Mouse (Mus musculus): ENCODE measurements around the gene Ccdc105. TPM values are rescaled to one million over a fixed set of nuclear protein-coding genes. Genes with fewer than 3 reads are reported as not detected.

Gene Ccdc105
- polyA plus RNA-seq, 1 experiment from 2014 or later: not detected

DNA sequence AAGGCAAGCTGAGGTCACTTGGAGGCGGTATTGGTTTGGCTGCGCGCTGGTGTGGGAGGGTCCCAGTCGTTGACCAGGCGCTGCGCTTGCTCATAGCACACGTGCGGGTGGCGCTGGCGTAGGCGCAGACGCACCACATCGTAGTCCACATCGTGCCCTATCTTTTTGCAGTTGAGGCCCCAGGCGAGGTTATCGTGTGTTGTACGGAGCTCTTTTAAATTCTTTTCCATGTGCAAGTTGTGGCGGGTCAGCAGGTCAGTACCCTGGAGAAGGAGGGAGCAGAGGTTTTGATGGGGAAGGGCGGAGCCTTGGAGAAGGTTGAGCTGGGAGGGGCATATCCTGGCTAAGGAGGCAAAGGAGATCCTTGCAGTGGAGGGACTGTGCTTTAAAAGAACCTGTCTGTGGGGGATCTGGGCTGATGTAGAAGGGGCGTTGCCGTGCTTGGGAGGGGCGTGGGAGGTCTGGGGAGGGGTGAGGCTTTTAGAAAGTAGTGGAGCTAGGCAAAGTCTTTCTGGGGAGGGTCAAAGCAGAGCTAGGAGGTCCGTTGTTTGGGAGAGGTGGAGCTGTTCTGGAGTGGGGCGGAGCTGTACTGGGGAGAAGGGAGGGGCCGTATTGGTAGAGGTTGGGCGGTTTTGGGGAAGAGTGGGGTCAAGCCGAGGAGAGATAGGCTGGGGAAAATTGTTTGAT, 5.7 kb downstream of the Ccdc105 start:
- Histone ChIP-seq H3K4me1 (0 out of 2 replicates have a peak, but pooled peaks cover 4% of the 10 kb centered on the region), H3K4me3 (no peak overlapping the region; the same call in 1 of the 2 replicates), H3K9me3 (replicated peaks) (no peaks in the 10 kb centered on the region), H3K9ac (no peak overlapping the region), H3K27me3 (replicated peaks) (peaks cover 24% of the 10 kb centered on the region), H3K27ac (no peak overlapping the region), H3K36me3 (no peaks in the 10 kb centered on the region), H3K4me2 (peak overlapping the region; percentile 50)
- ATAC-seq: no peak
- 4% methylated on average over 27 of the region's 27 CpGs for WGBS (ENCODE audit: insufficient replicate concordance)

DNA sequence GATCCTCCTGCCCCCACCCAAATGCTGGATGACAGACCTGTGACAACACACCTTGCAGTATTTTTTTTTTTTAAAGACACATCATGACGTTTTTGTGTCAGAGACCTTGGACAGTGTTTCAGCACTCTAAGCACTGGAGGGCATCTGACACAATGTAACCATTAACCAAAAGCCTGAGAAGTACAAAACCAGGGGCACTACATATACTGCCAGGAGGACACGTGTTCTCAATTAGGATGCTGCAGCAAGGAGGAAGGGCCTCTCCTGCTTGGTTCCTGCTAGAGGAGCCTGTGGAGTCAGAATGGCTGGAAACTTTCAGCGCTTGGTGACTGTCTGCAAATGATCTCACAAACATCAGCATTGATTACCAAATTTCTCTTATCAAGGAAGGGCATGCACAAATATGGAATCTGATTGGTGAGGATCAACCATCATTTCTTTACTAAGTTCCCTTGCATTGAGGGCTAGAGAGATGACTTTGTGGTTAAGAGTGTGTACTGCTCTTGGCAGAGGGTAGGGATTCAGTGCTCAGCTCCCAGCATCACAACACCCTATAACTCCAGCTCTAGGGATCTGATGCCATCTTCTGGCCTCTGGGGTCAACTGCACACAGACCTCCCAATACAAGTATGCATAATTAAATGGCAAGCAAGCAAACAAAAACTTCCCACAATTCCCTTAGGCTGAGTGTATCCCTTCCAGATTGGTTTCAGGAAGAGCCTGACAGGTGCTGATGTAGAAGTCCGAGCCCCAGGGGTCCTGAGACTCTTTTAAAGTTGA, 7.2 kb downstream of the Ccdc105 start:
- H3K9me3 ChIP-seq (replicated peaks): no peaks in the 10 kb centered on the region
- no peak overlapping the region for H3K4me3 ChIP-seq
- no peak overlapping the region for H3K27ac ChIP-seq
- H3K4me2 ChIP-seq: no peak overlapping the region
- no peak for ATAC-seq
- peaks cover 16% of the 10 kb centered on the region; the same call in 1 of the 2 replicates for H3K27me3 ChIP-seq (replicated peaks)
- 0 out of 2 replicates have a peak, but pooled peaks cover 4% of the 10 kb centered on the region for H3K4me1 ChIP-seq
- no peaks in the 10 kb centered on the region for H3K36me3 ChIP-seq
- 36% methylated on average over 4 of the region's 4 CpGs for WGBS (ENCODE audit: insufficient replicate concordance)
- no peak overlapping the region for H3K9ac ChIP-seq

DNA sequence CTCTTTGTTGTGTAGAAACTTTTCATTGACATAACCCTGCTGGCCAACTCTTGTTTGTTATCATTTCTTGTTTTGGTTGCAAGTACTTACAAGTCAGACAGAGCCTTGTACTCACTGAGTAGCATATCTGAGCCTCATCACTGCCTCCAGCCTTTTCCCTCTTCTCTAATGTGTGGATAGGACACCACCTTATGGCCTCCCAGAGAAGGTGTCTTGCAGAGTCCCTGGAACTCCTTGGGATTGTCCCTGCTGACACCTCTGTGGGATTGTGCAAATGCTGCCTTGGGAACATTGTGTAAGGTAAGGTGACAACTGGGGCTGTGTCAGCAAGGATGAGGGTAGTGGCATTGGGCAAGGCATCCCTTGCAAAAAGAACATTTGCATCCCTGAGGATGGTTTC, 9.1 kb downstream of the Ccdc105 start:
- Histone ChIP-seq H3K4me3 (no peak overlapping the region), H3K9me3 (replicated peaks) (no peaks in the 10 kb centered on the region), H3K4me1 (0 out of 2 replicates have a peak, but pooled peaks cover 4% of the 10 kb centered on the region), H3K27me3 (replicated peaks) (peaks cover 16% of the 10 kb centered on the region; the same call in 1 of the 2 replicates), H3K27ac (no peak overlapping the region), H3K36me3 (no peaks in the 10 kb centered on the region), H3K4me2 (no peak overlapping the region), H3K9ac (no peak overlapping the region)
- ATAC-seq: no peak

DNA sequence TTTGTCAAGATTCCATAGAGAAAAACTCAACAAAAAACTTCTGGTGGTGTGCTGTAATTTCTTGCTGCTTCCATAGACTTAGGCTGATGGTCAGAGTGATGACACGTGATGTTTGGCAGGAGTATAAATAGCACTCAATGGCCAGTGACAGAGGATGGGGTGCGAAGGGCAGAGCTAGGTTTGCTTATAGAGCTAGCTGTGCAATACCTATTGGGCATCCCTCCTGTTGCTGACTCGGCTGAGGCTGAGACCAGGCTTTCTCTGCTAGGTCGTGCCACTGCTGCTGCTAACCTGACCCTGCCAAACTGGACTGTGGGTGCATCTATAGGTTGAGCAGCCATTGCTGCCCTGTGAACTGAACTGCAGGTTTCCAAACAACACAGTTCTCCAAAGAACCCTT, 13.0 kb downstream of the Ccdc105 start:
- Histone ChIP-seq H3K36me3 (no peaks in the 10 kb centered on the region), H3K4me1 (no peaks in the 10 kb centered on the region), H3K27me3 (replicated peaks) (no peaks in the 10 kb centered on the region), H3K27ac (no peak overlapping the region), H3K9me3 (replicated peaks) (no peaks in the 10 kb centered on the region), H3K4me3 (no peak overlapping the region), H3K4me2 (no peak overlapping the region), H3K9ac (no peak overlapping the region)
- no peak for ATAC-seq
- WGBS (ENCODE audit: insufficient replicate concordance): 53% methylated on average over 4 of the region's 4 CpGs

DNA sequence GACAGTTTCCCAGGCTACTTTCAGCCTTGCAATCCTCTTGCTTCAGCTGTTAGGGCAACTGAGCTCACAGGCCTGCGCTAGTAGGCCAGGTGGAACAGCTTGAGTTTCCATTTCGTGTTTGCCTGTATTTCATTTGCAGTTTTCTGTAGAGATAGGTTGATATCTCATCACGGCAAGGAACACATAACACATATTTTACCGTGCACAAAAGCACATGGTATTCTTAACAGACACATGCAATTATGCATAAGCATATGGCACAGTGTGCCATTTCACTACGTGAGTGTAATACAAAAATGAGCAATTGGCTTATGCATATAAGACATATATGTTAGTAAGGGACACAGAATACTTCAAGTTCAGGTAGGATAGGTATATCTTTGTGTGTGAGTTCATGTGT, 25.0 kb downstream of the Ccdc105 start:
- H3K9ac ChIP-seq: no peak overlapping the region
- H3K4me3 ChIP-seq: no peak overlapping the region
- no peak overlapping the region for H3K27ac ChIP-seq
- no peaks in the 10 kb centered on the region for H3K9me3 ChIP-seq (replicated peaks)
- no peaks in the 10 kb centered on the region for H3K4me1 ChIP-seq
- no peaks in the 10 kb centered on the region for H3K36me3 ChIP-seq
- H3K4me2 ChIP-seq: no peak overlapping the region
- no peaks in the 10 kb centered on the region for H3K27me3 ChIP-seq (replicated peaks)
- ATAC-seq: no peak
- WGBS (ENCODE audit: insufficient replicate concordance): 62% methylated on average over 5 of the region's 5 CpGs

DNA sequence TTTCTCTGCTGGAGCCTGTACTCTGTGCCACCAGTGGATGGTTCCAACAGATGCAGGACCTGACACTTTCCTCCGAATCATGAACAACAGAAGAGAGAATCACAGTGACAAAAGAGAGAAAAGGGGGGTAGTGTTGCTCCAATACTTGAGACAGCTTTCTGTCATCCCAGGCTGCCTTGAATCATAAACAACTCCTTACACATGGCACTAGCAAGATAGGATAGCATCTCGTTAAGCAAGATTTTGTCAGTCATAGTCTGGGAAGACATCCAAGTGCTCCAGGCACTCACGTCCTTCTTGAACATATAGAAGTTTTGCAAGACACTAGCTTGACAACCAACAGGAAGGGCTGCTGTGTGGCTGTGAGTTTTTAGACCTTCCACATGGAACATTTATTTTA, 25.8 kb downstream of the Ccdc105 start:
- H3K4me3 ChIP-seq: no peak overlapping the region
- H3K9ac ChIP-seq: no peak overlapping the region
- no peak overlapping the region for H3K27ac ChIP-seq
- WGBS (ENCODE audit: insufficient replicate concordance): 54% methylated on average over 3 of the region's 3 CpGs
- H3K4me1 ChIP-seq: no peaks in the 10 kb centered on the region
- no peak for ATAC-seq
- no peak overlapping the region for H3K4me2 ChIP-seq
- H3K9me3 ChIP-seq (replicated peaks): no peaks in the 10 kb centered on the region
- no peaks in the 10 kb centered on the region for H3K36me3 ChIP-seq
- no peaks in the 10 kb centered on the region for H3K27me3 ChIP-seq (replicated peaks)

DNA sequence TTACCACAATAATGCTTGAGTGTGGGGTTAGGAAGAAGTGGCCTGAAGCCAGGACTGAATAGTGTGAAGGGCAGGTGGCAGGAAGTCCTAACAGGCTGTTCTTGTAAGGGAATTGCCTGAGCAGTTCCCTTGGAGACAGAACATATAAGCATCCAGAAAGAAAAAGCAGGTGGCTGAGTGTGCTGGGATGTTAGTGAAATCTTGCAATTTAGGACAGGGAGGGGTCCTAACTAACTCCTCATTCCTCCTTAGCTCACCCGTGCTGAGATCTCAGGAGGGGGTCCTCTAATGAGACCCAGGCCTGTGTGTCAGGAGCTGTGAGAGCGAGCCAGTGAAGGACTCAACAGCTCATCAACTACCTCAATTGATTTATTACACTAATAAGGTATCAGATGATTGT, 29.4 kb downstream of the Ccdc105 start:
- H3K4me1 ChIP-seq: no peaks in the 10 kb centered on the region
- no peaks in the 10 kb centered on the region for H3K36me3 ChIP-seq
- no peak overlapping the region for H3K9ac ChIP-seq
- ATAC-seq: no peak
- WGBS (ENCODE audit: insufficient replicate concordance): 33% methylated on average over 2 of the region's 2 CpGs
- no peak overlapping the region for H3K27ac ChIP-seq
- H3K9me3 ChIP-seq (replicated peaks): no peaks in the 10 kb centered on the region
- H3K27me3 ChIP-seq (replicated peaks): no peaks in the 10 kb centered on the region
- no peak overlapping the region for H3K4me2 ChIP-seq
- no peak overlapping the region for H3K4me3 ChIP-seq

DNA sequence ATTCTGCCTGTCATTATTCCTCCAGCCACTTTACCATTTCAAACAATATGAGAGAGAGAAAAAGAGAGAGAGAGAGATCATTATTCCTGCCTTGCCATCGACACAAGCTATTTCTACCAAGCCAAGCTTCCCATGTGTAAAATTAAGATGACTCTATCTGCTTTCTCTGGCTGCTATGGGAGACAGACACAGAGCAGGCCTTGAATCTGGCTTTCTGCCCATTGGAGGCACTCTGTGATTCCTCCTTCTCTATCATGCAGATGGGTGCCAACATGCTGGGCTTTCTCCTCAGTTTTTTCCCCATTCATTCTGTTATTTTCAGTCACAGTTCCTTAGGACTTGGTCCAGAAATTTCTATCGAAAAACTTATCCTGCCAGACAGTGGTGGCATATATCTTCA, 30.2 kb downstream of the Ccdc105 start:
- H3K27me3 ChIP-seq (replicated peaks): no peaks in the 10 kb centered on the region
- no peak overlapping the region for H3K4me3 ChIP-seq
- H3K27ac ChIP-seq: no peak overlapping the region
- no peaks in the 10 kb centered on the region for H3K9me3 ChIP-seq (replicated peaks)
- WGBS (ENCODE audit: insufficient replicate concordance): 60% methylated on average over 2 of the region's 2 CpGs
- no peak overlapping the region for H3K4me2 ChIP-seq
- no peak for ATAC-seq
- H3K9ac ChIP-seq: no peak overlapping the region
- no peaks in the 10 kb centered on the region for H3K36me3 ChIP-seq
- no peaks in the 10 kb centered on the region for H3K4me1 ChIP-seq

DNA sequence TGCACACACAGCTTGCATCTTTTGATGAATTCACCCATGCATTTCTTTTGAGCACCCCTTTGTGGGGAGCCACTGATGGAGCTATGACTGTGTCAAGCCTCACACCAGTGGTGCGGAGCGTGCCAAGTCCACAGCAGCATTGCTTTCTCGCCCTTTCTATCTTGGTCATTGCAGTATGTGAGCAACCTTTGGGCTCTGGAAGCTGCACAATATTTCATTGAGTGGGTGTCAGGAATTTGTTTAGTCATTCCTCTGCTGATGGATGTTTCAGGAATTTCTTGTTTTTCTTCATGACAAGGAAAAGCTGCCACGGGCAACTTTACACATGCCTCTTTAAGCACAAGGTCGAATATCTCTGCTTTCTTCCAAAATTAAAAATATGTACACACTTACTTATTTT, 30.8 kb downstream of the Ccdc105 start:
- Histone ChIP-seq H3K9me3 (replicated peaks) (no peaks in the 10 kb centered on the region), H3K4me3 (no peak overlapping the region), H3K4me2 (no peak overlapping the region), H3K4me1 (no peaks in the 10 kb centered on the region), H3K9ac (no peak overlapping the region), H3K27me3 (replicated peaks) (no peaks in the 10 kb centered on the region), H3K27ac (no peak overlapping the region), H3K36me3 (no peaks in the 10 kb centered on the region)
- no peak for ATAC-seq
- WGBS (ENCODE audit: insufficient replicate concordance): 63% methylated on average over 5 of the region's 5 CpGs

DNA sequence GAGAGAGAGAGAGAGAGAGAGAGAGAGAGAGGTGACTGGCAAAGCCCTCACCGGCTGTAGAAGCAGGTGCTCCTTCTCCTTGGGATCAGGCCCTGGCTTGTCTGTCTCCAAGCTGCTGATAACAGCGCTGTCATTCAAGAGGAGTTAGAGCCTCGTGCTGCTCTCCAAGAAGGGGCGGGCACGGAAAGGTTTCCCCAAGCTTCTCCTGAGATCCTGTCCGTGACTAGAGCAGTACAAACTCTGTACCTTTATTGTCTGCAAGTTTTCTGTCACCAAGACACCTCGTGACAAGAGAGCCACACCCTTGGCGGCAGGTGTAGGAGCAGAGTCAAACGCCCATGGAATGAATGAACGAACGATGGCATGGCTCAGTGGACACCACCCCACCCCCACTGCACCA, 34.8 kb downstream of the Ccdc105 start, which contains the start of gene Casp14:
Gene Casp14, minus strand, starts transcription at position 239 of the 400 bp plus-strand sequence.
- no peak for ATAC-seq
- H3K27ac ChIP-seq: no peak within 1 kb of the TSS
- no peak within 1 kb of the TSS for H3K9ac ChIP-seq
- no peaks in the 10 kb centered on the region for H3K27me3 ChIP-seq (replicated peaks)
- no peak within 1 kb of the TSS for H3K4me2 ChIP-seq
- 51% methylated on average over 11 of the region's 11 CpGs for WGBS (ENCODE audit: insufficient replicate concordance)
- no peaks in the 10 kb centered on the region for H3K36me3 ChIP-seq
- no peaks in the 10 kb centered on the region for H3K4me1 ChIP-seq
- H3K9me3 ChIP-seq (replicated peaks): no peaks in the 10 kb centered on the region
- H3K4me3 ChIP-seq: no peak within 1 kb of the TSS

DNA sequence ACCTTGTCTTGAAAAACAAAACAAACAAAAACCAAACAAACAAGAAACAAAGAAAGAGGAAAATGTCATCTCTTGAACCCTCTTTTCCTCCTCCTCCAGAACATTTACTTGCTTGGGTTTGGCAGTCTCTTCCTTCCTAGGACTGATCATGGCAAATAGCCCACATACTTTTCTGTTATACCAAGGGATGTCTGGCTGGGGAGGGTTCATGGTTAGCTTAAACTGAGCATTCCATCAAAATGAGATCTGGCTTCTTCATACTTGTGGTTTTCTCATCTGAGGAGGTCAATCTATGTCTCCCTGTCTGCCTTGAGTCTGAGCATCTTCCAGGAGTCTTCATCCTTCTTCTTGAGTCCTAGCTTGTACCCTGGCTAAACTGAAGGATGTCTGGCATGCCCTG, 36.6 kb downstream of the Ccdc105 start:
- Histone ChIP-seq H3K9me3 (replicated peaks) (no peaks in the 10 kb centered on the region), H3K4me1 (no peaks in the 10 kb centered on the region), H3K9ac (no peak overlapping the region), H3K4me3 (no peak overlapping the region), H3K27ac (no peak overlapping the region), H3K4me2 (no peak overlapping the region), H3K27me3 (replicated peaks) (no peaks in the 10 kb centered on the region), H3K36me3 (no peaks in the 10 kb centered on the region)
- no peak for ATAC-seq

DNA sequence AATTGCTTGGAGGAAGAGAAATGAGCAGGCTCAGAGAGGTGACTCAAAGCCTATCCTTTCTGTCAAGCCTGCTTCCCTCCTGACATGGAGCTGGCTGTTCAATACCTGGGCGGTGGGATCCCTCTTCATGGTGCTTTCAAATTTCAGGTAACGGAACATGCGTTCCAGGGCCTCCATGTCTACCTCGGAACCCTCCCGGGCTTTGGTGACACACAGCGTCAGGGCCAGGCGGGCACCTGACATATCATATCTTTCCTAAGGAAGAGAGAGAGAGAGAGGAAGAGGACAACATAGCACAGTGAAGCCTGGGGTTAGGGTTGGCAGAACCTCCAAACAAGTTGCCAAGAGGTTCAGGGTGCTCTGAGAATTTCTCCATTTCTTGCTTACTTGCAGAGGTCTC, 37.7 kb downstream of the Ccdc105 start:
- WGBS (ENCODE audit: insufficient replicate concordance): 80% methylated on average over 7 of the region's 7 CpGs
- H3K27me3 ChIP-seq (replicated peaks): no peaks in the 10 kb centered on the region

More for the DNA sequence above, 37.7 kb downstream of the Ccdc105 start:
- no peak overlapping the region for H3K9ac ChIP-seq
- H3K9me3 ChIP-seq (replicated peaks): no peaks in the 10 kb centered on the region
- H3K4me3 ChIP-seq: no peak overlapping the region
- no peak overlapping the region for H3K27ac ChIP-seq
- no peak for ATAC-seq
- no peak overlapping the region for H3K4me2 ChIP-seq
- H3K36me3 ChIP-seq: no peaks in the 10 kb centered on the region
- H3K4me1 ChIP-seq: no peaks in the 10 kb centered on the region

Measured in liver, embryonic 12.5 days (tissue).